Mouse (Mus musculus) thymus, postnatal 36 days (tissue): ENCODE results near the gene Fmo2.

ENCODE experiments used
- DNase-seq, 2 experiments: peaks; one replicate each; pipeline ENCODE4 v3.0.0; 2022; ENCODE audit warnings: mixed read lengths in 2 of 2

Gene Fmo2

GRCm38 (mm10) chr1:162840211-162840610 lies 58.3 kb downstream of the Fmo2 start:
- no peak for DNase-seq

GRCm38 (mm10) chr1:162838976-162839375 lies 59.5 kb downstream of the Fmo2 start:
- no peak for DNase-seq

GRCm38 (mm10) chr1:162834342-162834741 lies 64.2 kb downstream of the Fmo2 start:
- DNase-seq: no peak

DNA sequence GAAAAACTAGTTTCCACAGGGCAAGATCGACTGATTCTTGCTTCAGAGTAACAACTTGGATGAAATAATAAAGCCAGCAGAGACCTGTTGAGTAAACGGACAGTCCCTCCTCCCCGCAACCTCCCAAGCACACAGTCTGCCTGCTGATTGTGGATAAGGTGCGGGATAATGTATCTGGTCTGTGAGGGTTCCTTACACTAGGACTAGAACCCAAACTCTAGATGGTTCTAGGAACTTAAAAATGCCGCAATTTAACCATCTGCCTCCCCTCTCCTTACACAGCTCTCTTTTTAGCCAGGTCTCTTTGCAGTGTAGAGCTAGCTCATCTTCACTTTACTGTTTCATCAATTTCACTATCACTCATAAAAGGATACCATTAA lies 66.0 kb downstream of the Fmo2 start:
- no peak for DNase-seq

- DNase-seq: no peak
These were observed 66.5 kb downstream of the Fmo2 start for GRCm38 (mm10) chr1:162831838-162832573.
